Mouse (Mus musculus) urinary bladder, postnatal 0 days (tissue): ENCODE measurements around the gene Gm11011. TPM values are rescaled to one million over a fixed set of nuclear protein-coding genes. Genes with fewer than 3 reads are reported as not detected.

Experiments used
- polyA plus RNA-seq: library from polyadenylated mRNA; unstranded; fragments of >200 nt; fragmentation: Nextera tagmentation; extraction: Ambion mirVana; gene quantifications from 2 replicates; pipeline ENCODE4 v1.2.1, GENCODE M21; 2015

Gene Gm11011
- polyA plus RNA-seq: not detected in 2 replicates

DNA sequence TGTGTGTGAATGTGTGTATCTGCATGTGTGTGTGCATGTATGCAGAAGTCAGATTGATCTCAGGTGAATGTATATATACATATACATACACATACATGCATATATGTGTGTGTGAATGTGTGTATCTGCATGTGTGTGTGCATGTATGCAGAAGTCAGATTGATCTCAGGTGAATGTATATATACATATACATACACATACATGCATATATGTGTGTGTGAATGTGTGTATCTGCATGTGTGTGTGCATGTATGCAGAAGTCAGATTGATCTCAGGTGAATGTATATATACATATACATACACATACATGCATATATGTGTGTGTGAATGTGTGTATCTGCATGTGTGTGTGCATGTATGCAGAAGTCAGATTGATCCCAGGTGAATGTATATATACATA, at the start of gene Gm11011:
Gene Gm11011, minus strand, starts transcription at position 101 of the 400 bp plus-strand sequence.

DNA sequence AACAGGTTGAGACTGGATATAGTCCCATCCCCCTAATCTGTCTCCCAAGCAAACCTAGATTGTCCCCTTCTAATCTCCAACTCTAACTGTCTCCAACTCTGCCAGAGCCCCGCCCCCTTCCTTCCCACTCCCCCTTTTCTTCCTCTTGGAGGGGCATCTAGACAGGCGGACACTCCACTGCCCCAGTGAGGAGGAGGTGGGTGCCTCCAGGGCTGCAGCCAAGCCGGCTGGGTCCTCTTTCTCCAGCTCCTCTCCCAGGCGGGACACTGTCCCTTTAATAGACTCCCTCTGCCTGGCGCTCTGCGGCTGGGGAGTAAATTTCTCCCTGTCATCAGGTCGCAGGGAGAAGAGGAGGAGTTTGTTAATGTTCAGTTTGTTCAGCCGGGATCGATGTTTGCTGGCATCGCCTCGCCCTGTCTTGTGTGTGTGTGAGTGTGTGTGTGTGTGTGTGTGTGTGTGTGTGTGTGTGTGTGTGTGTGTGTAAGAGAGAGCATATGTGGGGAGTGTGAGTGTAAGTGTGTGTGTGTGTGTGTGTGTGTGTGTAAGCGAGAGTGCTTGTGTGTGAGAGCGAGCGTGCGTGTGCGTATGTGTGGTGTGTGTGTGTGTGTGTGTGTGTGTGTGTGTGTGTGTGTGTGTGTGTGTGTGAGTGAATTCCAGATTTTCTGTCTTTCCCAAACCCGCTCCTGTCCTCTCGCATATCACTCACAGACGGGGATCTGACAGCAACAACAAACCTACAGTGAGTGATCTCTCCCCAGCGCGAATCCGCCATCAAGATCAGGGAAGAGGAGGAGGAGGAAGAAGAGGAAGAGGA, 45.0 kb upstream of the Gm11011 start, which contains the start of gene Tshz2:
Gene Tshz2, plus strand, starts transcription at position 676 of the 814 bp plus-strand sequence.

Other genes with a start within 250 kb of the Gm11011 start
- gene Tshz2, start 45.3 kb upstream of the Gm11011 start, polyA plus RNA-seq: 11.1 and 12.3 TPM in 2 replicates